Mouse (Mus musculus) brain, adult 10 weeks (tissue): Measurements from ENCODE around the gene Mtg2. TPM values are rescaled to one million over a fixed set of nuclear protein-coding genes. Genes with fewer than 3 reads are reported as not detected.

Experiments
- polyA plus RNA-seq: library from polyadenylated mRNA; stranded (reverse); fragments of 350-450 nt; fragmentation: Illumina TruSeq; extraction: RNeasy Lipid Tissue Mini Kit (QIAGEN cat#74804); gene quantifications from one replicate; pipeline ENCODE4 v1.2.3, GENCODE M21; 2015; ENCODE audit warnings: low read depth, low replicate concordance

The Mtg2 gene
- 18.5 TPM for polyA plus RNA-seq

DNA sequence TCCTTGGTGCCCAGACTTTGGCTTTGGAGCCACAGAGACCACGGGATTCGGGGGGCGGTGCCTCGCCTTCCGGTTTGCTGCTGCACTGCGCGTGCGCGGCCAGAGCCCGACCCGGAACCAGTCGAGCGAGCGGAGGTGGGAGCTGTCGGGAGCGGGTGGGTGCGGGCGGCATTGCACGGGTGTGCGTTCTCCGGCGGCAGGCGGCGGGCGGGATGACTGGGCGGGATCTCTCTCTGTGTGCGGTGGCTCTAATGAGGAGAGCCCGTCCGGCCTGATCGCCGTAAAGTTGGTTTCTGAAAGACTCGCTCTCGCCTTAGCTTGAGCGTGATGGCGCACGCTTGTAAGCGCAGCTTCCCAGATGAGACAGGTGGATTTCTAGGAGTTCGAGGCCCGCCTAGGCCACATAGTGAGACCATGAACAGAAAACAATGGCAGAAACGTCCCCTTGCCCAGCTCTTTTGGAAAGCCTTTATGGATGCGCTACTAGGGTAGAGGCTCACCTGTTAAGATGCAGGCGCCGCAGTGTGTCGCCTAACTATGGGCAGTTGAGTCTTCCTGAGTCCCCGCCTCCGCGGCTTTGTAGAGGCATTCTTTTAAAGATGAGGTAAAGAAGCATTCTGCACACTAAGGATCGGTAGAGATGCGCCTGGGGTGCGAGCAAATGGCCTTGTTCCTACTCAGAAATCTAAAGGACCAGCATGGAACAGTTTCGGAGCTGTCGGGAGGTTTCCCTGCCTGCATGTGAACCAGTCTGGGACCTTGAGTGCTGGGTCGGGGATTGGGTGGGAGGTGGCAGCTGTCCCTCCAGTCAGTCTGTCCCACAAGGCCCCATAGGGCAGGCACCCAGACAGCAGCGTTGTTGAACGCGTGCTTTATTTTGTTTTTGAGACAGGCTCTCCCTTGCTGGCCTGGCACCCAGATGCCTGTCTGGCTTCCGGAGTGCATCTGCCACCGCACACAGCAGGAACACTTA, at the start of gene Mtg2:
Gene Mtg2, plus strand, starts transcription at position 108 of the 973 bp plus-strand sequence.

GRCm38 (mm10) chr2:180024401-180025098, 45.8 kb upstream of the Mtg2 start, which contains the start of gene Lsm14b:
Lsm14b (plus strand) TSS chr2:180024987.

DNA sequence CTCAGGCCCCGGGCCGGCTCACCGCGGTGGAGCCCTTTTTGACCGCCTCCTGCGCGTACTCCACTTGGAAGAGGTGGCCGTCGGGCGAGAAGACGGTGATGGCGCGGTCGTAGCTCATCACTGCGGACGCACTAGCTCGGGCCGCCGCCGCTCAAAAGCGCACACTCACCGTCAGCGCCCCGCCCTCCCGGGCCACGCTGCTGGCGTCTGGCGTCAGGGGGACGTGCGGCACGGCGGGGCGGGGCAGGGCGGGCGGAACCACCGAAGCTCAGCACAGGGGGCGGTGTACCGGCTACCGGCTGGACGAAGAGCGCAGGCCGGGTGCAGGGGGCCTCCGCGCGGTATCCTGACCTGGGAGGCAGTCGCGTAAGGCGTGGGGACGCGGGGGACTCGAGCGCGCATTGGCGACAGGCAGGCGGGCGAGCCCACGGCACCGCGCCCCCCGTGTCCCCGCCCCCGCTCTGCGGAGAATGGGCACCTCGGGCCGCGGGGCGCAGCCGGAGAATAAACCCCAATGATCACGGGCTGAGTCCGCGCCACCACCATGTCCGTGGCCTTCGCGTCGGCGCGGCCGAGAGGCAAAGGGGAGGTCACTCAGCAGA, 28.0 kb upstream of the Mtg2 start, which contains the start of the genes Psma7 and Ss18l1:
Gene Psma7, minus strand, starts transcription at position 178 of the 602 bp plus-strand sequence.
Gene Ss18l1, plus strand, starts transcription at position 254 of the 602 bp plus-strand sequence.

DNA sequence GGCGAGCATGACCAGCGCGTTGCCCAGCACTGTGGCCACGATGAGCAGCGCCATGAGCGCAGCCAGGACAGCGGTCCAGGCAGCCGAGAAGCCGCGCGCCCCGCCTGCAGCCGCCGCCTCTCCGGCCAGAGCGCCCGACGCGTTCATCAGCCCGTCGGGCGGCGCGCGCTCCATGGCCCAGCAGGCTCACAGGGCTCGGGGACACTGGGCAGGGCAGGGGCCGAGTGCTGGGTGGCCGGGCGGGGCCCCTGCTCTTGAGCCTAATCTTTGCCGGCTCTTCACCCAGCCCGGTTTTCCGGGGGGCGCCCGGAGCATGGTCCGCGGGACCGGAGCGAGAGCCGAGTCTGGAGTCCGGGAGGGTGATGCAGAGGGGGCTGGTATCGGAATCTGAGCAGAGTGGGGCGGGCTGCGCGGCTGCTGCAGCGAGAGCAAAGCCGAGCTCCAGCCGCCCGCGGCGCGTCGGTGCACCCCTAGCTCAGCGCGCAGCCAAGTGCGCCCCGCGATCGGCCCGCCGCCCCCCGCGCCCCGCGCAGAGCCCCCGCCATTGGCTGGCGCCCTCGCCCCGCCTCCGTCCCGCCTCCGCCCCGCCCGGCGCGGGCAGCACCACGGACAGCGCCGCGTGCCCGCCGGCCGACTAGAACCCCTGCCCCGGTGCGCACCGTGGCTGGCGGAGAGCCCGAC, 33.7 kb downstream of the Mtg2 start, which contains the start of gene Hrh3:
Gene Hrh3, minus strand, starts transcription at position 511 of the 681 bp plus-strand sequence.

DNA sequence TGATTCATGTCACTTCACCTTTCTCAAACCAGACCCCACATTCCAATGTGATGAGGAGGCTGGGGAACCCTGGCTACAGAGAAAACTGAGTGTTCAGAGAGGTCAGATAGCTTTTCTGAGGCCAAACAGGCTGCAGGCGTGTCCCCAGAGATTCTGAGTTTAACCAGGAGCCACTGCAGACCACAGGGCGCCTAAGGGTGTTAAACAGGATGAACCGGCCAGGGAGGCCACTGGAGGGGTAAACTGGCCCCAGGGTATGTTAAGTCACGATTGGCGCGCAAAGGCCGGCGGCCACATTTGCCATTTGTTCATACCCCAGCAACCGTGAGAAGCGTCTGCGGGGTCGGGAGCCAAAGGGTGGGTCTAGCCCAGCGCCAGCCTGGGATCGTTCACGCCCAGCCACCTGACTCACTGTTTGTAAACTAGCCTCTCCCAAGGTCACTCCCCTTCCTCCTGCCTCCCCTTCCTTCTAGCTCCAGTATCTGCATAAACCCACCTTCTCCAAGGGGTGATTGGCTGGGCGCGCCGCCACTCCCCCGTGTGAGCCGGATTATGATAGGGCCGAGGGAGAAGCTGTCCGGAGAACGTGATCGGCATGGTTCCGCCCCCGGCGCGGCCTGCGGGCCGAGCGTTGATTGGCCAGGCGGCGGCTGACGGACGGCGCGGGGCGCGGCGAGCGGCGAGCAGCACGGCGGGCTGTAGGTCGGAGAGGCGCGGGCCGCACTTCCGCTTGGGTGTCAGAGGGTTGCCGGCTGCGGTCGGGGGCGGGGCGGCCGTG, 48.5 kb downstream of the Mtg2 start, which contains the start of gene Osbpl2:
Gene Osbpl2, plus strand, starts transcription at position 646 of the 778 bp plus-strand sequence.

Other genes starting within 250 kb of the Mtg2 start
- gene Taf4, start 93.9 kb upstream of the Mtg2 start, polyA plus RNA-seq, result 13.3 TPM
- 84.5 TPM for gene Lsm14b, start 45.6 kb upstream of the Mtg2 start, polyA plus RNA-seq
- gene Psma7, start 28.2 kb upstream of the Mtg2 start, polyA plus RNA-seq, result 269 TPM
- gene Ss18l1, start 28.1 kb upstream of the Mtg2 start, polyA plus RNA-seq, result 30.5 TPM
- 70.5 TPM for gene Hrh3, start 33.9 kb downstream of the Mtg2 start, polyA plus RNA-seq
- gene Osbpl2, start 48.7 kb downstream of the Mtg2 start, polyA plus RNA-seq, result 56.1 TPM
- gene Adrm1, start 100.9 kb downstream of the Mtg2 start, polyA plus RNA-seq, result 92.4 TPM
- gene Lama5, start 155.3 kb downstream of the Mtg2 start, polyA plus RNA-seq, result 5.9 TPM
- 1,750 TPM for gene Rps21, start 186.8 kb downstream of the Mtg2 start, polyA plus RNA-seq
- 27.5 TPM for gene Cables2, start 202.9 kb downstream of the Mtg2 start, polyA plus RNA-seq
- not detected for gene Rbbp8nl, start 219.3 kb downstream of the Mtg2 start, polyA plus RNA-seq